Mouse (Mus musculus) neural tube, embryonic 13.5 days (tissue): ENCODE measurements at regions not wholly inside any gene's neighbourhood (a gene's known extent, or its start where the extent isn't known, plus 50 kb on each side); places are given as distances from the start of the nearest gene placed in this dataset.

ENCODE experiments used
- ATAC-seq: fragments of 200-750 bp; cut with Nextera tagmentation; 2 replicates; pipeline ENCODE4 v1.8.0; 2017; ENCODE audit warnings: low read depth, mild to moderate bottlenecking, moderate TSS enrichment, moderate library complexity
- H3K27ac ChIP-seq: fragments of 300-500 bp; sonication (generic); replicated peaks from 2 replicates; pipeline ENCODE4 v1.5.1; 2015; ENCODE audit warnings: moderate library complexity, mild to moderate bottlenecking, inconsistent platforms
- H3K27me3 ChIP-seq: fragments of 300-500 bp; sonication (generic); 2 replicates; pipeline ENCODE4 v1.6.1; 2015; ENCODE audit warnings: mild to moderate bottlenecking, inconsistent platforms
- H3K36me3 ChIP-seq: fragments of 300-500 bp; sonication (generic); 2 replicates; pipeline ENCODE4 v1.6.1; 2015; ENCODE audit warnings: mild to moderate bottlenecking, inconsistent platforms
- H3K4me1 ChIP-seq: fragments of 300-500 bp; sonication (generic); replicated peaks from 2 replicates; pipeline ENCODE4 v1.6.1; 2015; ENCODE audit warnings: inconsistent platforms
- H3K4me2 ChIP-seq: fragments of 300-500 bp; sonication (generic); 2 replicates; pipeline ENCODE4 v1.6.1; 2015; ENCODE audit warnings: inconsistent platforms, mild to moderate bottlenecking, moderate library complexity
- H3K4me3 ChIP-seq: fragments of 300-500 bp; sonication (generic); 2 replicates; pipeline ENCODE4 v1.5.1; 2015; ENCODE audit warnings: mild to moderate bottlenecking, inconsistent platforms
- H3K9ac ChIP-seq: fragments of 300-500 bp; sonication (generic); 2 replicates; pipeline ENCODE4 v1.6.1; 2015; ENCODE audit warnings: moderate library complexity, mild to moderate bottlenecking, inconsistent platforms
- H3K9me3 ChIP-seq: fragments of 300-500 bp; sonication (generic); 2 replicates; pipeline ENCODE4 v1.6.1; 2016; ENCODE audit warnings: inconsistent platforms
- WGBS: fragments of 180-500 bp; shearing (Covaris S2); methylation state at CpG from one replicate; pipeline ENCODE4 v1.1.7; 2015; 5-methylcytosine and 5-hydroxymethylcytosine counted together

DNA sequence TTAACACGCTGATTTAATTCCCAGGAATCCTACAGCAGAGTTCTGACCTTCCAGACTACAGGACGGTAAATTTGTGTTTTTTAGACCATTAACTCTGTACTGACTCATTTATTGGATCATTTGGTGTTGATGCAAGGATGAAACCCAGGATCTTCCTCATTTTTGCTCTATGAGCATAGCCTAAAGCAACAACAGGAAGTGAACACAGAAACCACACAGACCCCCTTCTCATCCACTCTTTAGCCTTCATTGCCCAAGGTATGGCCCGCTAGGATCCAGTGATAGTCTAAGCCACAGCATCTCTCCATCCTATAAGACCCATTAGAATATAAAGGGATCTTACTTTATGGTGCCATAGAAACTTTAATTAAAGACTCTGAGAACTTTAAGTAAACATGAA is 56.5 kb upstream of the Grin2b start:
- no peak overlapping the region for H3K9ac ChIP-seq
- H3K9me3 ChIP-seq = no peaks in the 10 kb centered on the region
- H3K4me2 ChIP-seq = no peak overlapping the region
- no peak overlapping the region for H3K4me3 ChIP-seq
- H3K4me1 ChIP-seq = no peaks in the 10 kb centered on the region
- H3K27me3 ChIP-seq = no peaks in the 10 kb centered on the region
- WGBS = 75% methylated on average over 3 of the region's 3 CpGs
- no peaks in the 10 kb centered on the region for H3K36me3 ChIP-seq
- ATAC-seq = no peak
- no peak overlapping the region for H3K27ac ChIP-seq

DNA sequence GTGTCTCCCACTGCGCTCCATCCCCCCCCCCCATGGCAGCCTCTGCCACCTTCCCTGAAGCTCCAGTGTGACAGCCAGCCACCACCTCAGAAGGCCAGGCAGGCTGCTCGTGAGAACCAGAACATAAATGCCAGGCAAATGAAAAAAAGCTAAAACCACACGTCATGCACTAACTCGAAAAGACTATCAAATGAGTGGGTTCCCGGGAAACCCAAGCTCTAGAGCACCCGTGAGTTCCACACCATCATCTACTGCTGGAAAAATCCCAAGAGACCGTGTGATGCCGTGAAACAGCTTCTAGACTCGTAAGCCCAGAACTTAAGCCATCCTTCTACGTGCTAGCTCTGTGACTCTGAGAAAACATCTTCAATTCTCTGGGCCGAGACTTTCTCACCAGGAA is 62.2 kb upstream of the Grin2b start:
- 90% methylated on average over 11 of the region's 11 CpGs for WGBS
- H3K4me1 ChIP-seq = no peaks in the 10 kb centered on the region
- H3K9ac ChIP-seq = no peak overlapping the region
- H3K27me3 ChIP-seq = no peaks in the 10 kb centered on the region
- no peaks in the 10 kb centered on the region for H3K9me3 ChIP-seq
- no peak for ATAC-seq
- H3K4me3 ChIP-seq = no peak overlapping the region
- H3K36me3 ChIP-seq = no peaks in the 10 kb centered on the region
- no peak overlapping the region for H3K27ac ChIP-seq
- H3K4me2 ChIP-seq = no peak overlapping the region

DNA sequence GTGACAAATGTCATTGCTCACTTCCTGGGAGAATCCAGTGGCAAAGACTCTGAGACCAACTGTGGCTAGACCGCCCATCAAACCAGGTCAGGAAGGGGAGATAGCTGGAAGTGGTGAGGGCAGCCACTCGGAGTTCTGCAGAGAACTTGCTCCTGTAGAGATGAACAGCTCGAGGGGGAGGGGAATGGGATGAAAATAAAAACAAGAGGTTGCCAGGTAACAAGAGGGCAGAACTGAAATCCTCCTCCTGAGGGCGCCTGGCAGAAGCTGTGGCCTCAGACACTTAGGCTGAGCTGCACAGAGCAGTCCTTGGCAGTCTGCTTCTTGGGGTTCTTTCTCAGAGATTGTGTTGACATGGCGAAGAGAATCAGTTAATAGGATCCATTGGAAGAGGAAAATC is 65.7 kb upstream of the Grin2b start:
- Histone ChIP-seq H3K27ac (no peak overlapping the region), H3K4me3 (no peak overlapping the region), H3K4me2 (no peak overlapping the region), H3K27me3 (no peaks in the 10 kb centered on the region), H3K36me3 (no peaks in the 10 kb centered on the region), H3K9me3 (no peaks in the 10 kb centered on the region), H3K9ac (no peak overlapping the region), H3K4me1 (peaks cover 13% of the 10 kb centered on the region)
- ATAC-seq = no peak
- WGBS = 38% methylated on average over 5 of the region's 5 CpGs

DNA sequence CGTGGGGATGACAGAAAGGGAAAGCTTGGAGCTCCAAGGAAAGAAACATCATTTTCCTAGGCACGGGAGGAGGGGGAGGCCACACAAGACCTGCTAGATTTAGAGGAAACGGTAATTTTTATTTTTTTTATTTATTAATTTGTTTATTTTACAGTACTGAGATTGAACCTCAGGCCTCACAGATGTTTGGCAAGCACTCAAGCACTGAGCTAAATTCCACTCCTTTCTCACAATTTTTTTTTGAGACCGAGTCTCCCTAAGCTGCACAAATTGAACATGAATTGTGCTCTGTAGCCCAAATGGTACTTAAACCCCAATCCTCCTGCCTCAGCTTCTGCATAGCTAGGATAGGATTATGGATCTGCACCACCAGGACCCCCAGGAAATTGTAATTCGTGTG is 66.1 kb upstream of the Grin2b start:
- H3K36me3 ChIP-seq = no peaks in the 10 kb centered on the region
- H3K9me3 ChIP-seq = no peaks in the 10 kb centered on the region
- no peak overlapping the region for H3K4me2 ChIP-seq
- ATAC-seq = no peak
- H3K27ac ChIP-seq = no peak overlapping the region
- H3K9ac ChIP-seq = no peak overlapping the region
- peaks cover 13% of the 10 kb centered on the region for H3K4me1 ChIP-seq
- no peaks in the 10 kb centered on the region for H3K27me3 ChIP-seq
- WGBS = 77% methylated on average over 5 of the region's 5 CpGs
- H3K4me3 ChIP-seq = no peak overlapping the region

DNA sequence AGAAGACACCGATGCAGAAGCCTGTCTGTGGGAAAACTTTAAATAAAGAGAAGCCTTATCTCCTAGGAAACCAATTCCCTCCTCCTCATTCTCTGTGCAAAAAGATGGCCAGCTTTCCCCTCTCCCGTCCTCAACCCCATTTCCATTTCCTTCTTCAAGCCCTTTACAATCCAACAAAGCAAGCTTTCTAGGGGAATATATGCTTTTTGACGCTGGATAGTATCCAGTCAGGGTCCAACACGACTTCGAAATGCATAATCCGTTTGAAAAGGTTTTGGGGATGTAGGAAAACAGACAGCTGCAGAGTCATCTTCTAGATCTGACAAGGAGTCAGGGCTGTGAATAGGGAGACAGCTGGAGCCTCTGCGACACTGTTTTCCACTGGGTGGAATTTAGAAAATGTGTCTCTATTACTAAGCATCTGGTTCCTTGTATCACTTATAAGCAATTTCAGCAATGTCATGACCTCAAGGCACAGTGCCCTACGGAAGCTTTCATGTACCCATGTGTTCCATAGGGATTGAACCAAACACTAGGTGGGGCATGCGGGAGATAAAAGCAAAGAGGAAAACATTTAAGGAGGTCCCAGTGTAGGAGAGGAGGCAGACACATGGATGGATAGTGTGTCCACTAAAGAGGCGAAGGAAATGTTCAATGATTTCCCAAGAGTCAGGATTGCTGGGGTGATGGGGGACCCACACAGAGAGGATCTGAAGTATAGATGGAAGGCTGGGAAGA is 68.4 kb upstream of the Grin2b start:
- peaks cover 13% of the 10 kb centered on the region for H3K4me1 ChIP-seq
- no peak for ATAC-seq
- H3K27ac ChIP-seq = peak overlapping the region; percentile 9; the same call in 1 of the 2 replicates
- no peaks in the 10 kb centered on the region for H3K36me3 ChIP-seq
- H3K9me3 ChIP-seq = no peaks in the 10 kb centered on the region
- no peaks in the 10 kb centered on the region for H3K27me3 ChIP-seq
- no peak overlapping the region for H3K4me3 ChIP-seq
- H3K9ac ChIP-seq = no peak overlapping the region
- H3K4me2 ChIP-seq = no peak overlapping the region
- WGBS = 58% methylated on average over 10 of the region's 10 CpGs

DNA sequence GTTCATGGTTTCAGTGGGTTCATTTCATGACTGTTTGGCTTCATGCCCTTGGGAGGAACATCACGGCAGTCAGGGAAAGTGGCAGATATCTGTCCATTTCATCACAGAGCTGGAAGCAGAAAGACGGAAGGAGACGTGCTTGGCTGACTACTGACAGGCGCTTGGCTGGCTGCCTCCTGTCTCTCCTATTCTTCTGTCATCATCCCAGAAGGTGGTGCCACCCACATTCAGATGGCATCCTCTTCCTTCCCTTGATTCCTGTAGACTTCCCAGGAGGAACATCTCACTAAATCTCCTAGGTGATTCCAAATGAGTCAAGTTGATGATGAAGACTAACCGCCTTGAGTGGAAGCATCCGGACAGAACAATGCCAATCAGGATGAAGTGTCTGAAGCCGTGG is 71.6 kb upstream of the Grin2b start:
- Histone ChIP-seq H3K4me3 (no peak overlapping the region), H3K27me3 (no peaks in the 10 kb centered on the region), H3K4me2 (no peak overlapping the region), H3K27ac (no peak overlapping the region), H3K9ac (no peak overlapping the region), H3K36me3 (no peaks in the 10 kb centered on the region), H3K9me3 (no peaks in the 10 kb centered on the region), H3K4me1 (peaks cover 13% of the 10 kb centered on the region)
- 92% methylated on average over 7 of the region's 7 CpGs for WGBS
- ATAC-seq = no peak

DNA sequence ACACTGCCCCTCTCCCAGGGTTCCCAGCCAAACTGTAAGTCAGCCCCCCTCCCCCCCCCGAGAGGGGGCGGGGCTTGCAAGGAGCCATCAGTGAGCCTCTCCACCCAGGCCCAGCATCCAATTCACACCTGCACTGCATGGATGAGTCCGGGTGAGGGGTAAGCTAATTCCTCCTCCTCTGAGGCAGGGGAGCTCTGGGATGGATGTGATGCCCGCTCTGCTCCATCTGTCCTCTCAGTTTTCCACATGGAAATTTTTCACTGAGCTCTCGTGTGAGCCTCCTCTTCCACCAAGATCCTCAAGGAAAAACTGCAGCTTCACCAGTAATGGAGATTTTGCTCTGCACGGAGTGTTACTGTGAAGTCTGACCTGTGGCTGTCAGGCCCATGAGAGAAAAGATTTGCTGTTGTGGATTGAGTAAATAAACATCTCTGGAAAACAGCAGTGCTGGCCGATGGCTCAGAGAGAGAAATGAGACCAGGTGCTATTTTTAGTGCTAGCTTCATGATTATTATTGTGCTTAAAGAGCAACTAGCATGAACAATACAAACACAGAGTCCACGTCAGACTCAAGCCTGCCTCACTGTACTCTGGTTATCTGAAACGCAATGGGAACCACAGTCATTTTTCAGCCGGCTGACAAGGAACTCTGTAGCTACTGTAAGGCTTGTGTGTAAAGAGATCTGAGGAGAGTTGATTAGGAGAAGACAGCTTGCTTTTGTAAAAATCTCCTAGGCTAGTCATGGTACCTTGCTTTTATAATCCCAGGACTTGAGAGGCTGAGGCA is 71.4 kb upstream of the Gm8994 start:
- Histone ChIP-seq H3K4me1 (0 out of 2 replicates have a peak, but pooled peaks cover 4% of the 10 kb centered on the region), H3K27ac (no peak overlapping the region), H3K27me3 (no peaks in the 10 kb centered on the region), H3K4me3 (no peak overlapping the region), H3K9me3 (no peaks in the 10 kb centered on the region), H3K9ac (no peak overlapping the region), H3K36me3 (no peaks in the 10 kb centered on the region), H3K4me2 (no peak overlapping the region)
- WGBS = 49% methylated on average over 10 of the region's 10 CpGs
- no peak for ATAC-seq

DNA sequence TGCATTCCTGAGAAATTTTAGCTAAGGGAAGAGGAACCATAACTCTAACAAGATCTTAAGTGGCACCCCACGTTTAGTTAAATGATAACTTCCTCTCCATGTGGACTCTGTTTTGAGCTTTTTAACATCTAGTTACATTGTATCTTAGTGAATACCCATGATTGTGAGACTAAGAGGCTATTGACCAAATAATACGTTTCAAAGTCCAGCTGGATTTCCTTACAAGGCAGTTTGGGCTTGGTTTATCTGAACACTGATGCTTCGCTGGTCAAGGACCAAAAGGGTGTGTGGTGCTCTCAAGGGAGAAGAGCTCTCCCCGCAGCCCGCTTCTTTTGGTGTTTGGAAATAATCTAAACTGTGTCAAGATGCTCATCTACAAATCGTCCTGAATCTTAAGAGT is 51.6 kb upstream of the Gm8994 start:
- Histone ChIP-seq H3K36me3 (no peaks in the 10 kb centered on the region), H3K4me1 (peaks cover 9% of the 10 kb centered on the region; the same call in 1 of the 2 replicates), H3K9ac (no peak overlapping the region), H3K4me3 (no peak overlapping the region), H3K9me3 (no peaks in the 10 kb centered on the region), H3K4me2 (no peak overlapping the region), H3K27me3 (no peaks in the 10 kb centered on the region), H3K27ac (no peak overlapping the region)
- no peak for ATAC-seq
- WGBS = 92% methylated on average over 6 of the region's 6 CpGs

DNA sequence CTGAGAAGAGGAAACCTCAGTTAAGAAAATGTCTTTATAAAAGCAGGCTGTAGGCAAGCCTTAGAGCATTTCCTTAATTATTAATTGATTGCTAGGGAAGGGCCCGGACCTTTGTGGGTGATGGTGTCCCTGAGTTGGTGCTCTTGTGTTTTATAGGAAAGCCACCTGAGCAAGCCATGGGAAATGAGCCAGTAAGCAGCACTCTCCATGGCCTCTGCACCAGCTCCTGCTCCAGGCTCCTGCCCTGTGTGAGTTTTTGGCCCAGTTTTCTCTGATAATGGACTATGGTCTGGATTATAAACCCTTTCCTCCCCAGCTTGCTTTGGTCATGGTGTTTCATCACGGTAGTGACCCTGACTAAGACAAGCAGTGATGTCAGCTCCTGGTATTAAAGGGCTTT is 50.6 kb upstream of the Gm8994 start:
- Histone ChIP-seq H3K9ac (no peak overlapping the region), H3K4me1 (peaks cover 9% of the 10 kb centered on the region; the same call in 1 of the 2 replicates), H3K27ac (no peak overlapping the region; the same call in 1 of the 2 replicates), H3K4me2 (no peak overlapping the region), H3K27me3 (no peaks in the 10 kb centered on the region), H3K36me3 (no peaks in the 10 kb centered on the region), H3K4me3 (no peak overlapping the region), H3K9me3 (no peaks in the 10 kb centered on the region)
- WGBS = 80% methylated on average over 2 of the region's 2 CpGs
- ATAC-seq = no peak; the same call in 1 of the 2 replicates
